Mouse (Mus musculus): Measurements from ENCODE around the gene Vars.

- TF ChIP-seq CTCF (IDR thresholded peaks at IDR 0.05; ENCODE audit: low read depth, low read length) (no peak), TAL1 (conservative IDR thresholded peaks at IDR 0.05; ENCODE audit: low read depth, low read length) (no peak), GATA1 (IDR thresholded peaks at IDR 0.05; ENCODE audit: borderline replicate concordance, low read length) (no peak)
Measured at GRCm38 (mm10) chr17:35052271-35052798, 51.5 kb downstream of the Vars start.
